Mouse (Mus musculus): ENCODE measurements around the gene Sass6. TPM values are rescaled to one million over a fixed set of nuclear protein-coding genes. Genes with fewer than 3 reads are reported as not detected.

The Sass6 gene
- polyA plus RNA-seq, 2 experiments = 11.6 to 15.7 TPM

GRCm38 (mm10) chr3:116614295-116614892 is 19.6 kb downstream of the Sass6 start, which contains the start of gene Trmt13:
Gene Trmt13, minus strand, starts transcription at chr3:116614587.
- ATAC-seq (ENCODE audit: low FRiP score, low read depth) = no peak
- Histone ChIP-seq H3K36me3 (ENCODE audit: control insufficient read depth, insufficient read depth, low read length) (peaks cover 40% of the 10 kb centered on the region), H3K4me2 (replicated peaks; ENCODE audit: low read depth, low read length, severe bottlenecking) (no peak within 1 kb of the TSS), H3K4me1 (ENCODE audit: control insufficient read depth, insufficient read depth, low read length) (no peaks in the 10 kb centered on the region), H3K9ac (ENCODE audit: low read depth, low read length, severe bottlenecking) (no peak within 1 kb of the TSS), H3K27ac (replicated peaks; ENCODE audit: low read depth, low read length) (no peak within 1 kb of the TSS), H3K9me3 (ENCODE audit: control insufficient read depth, low read length) (no peaks in the 10 kb centered on the region), H3K4me3 (replicated peaks; ENCODE audit: low read length) (no peak within 1 kb of the TSS), H3K27me3 (ENCODE audit: control insufficient read depth, insufficient read depth, low read length) (no peaks in the 10 kb centered on the region)
- DNase-seq (ENCODE audit: low spot score) = no peak
- TF ChIP-seq POLR2A (IDR thresholded peaks at IDR 0.05; ENCODE audit: borderline replicate concordance, extremely low read depth, insufficient read depth, insufficient read length) = no peak
- 89% methylated on average over 10 of the region's 10 CpGs for WGBS

- no peaks in the 10 kb centered on the region for H3K27me3 ChIP-seq (ENCODE audit: control insufficient read depth, insufficient read depth, low read length)
- H3K36me3 ChIP-seq (ENCODE audit: control insufficient read depth, insufficient read depth, low read length) = peaks cover 46% of the 10 kb centered on the region
- DNase-seq (ENCODE audit: low spot score) (no peak), ATAC-seq (ENCODE audit: low FRiP score, low read depth) (no peak)
- H3K9me3 ChIP-seq (ENCODE audit: control insufficient read depth, low read length) = no peaks in the 10 kb centered on the region
- WGBS = 88% methylated on average over 8 of the region's 8 CpGs
- no peaks in the 10 kb centered on the region for H3K4me1 ChIP-seq (ENCODE audit: control insufficient read depth, insufficient read depth, low read length)
- no peak overlapping the region for H3K27ac ChIP-seq (replicated peaks; ENCODE audit: low read depth, low read length)
- no peak for TF ChIP-seq POLR2A (IDR thresholded peaks at IDR 0.05; ENCODE audit: borderline replicate concordance, extremely low read depth, insufficient read depth, insufficient read length)
- H3K9ac ChIP-seq (ENCODE audit: low read depth, low read length, severe bottlenecking) = no peak overlapping the region
- H3K4me3 ChIP-seq (replicated peaks; ENCODE audit: low read length) = no peak overlapping the region
- H3K4me2 ChIP-seq (replicated peaks; ENCODE audit: low read depth, low read length, severe bottlenecking) = no peak overlapping the region
Observed at GRCm38 (mm10) chr3:116615318-116616068, 20.7 kb downstream of the Sass6 start.

DNA sequence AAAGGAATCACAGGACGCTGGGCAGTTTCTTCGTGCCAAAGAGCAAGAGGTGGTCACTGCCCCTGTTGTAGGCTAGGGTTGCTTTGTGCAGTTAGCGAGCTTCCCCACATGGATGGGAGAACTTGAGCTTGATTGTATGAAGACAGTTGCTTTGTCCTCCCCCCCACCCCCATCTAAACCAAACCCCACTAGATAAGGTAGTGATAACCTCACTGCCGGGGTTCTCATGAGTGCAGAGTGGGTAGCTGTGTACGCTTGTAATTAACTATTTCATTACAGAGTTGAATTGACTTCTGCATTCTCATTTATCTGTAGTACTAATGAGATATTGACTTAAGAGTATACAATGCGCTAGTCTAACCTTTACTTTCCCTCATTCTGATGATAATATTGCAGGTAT is 24.1 kb downstream of the Sass6 start:
- Histone ChIP-seq H3K27ac (replicated peaks; ENCODE audit: low read depth, low read length) (no peak overlapping the region), H3K4me2 (replicated peaks; ENCODE audit: low read depth, low read length, severe bottlenecking) (no peak overlapping the region), H3K36me3 (ENCODE audit: control insufficient read depth, insufficient read depth, low read length) (peaks cover 50% of the 10 kb centered on the region), H3K4me1 (ENCODE audit: control insufficient read depth, insufficient read depth, low read length) (no peaks in the 10 kb centered on the region), H3K9ac (ENCODE audit: low read depth, low read length, severe bottlenecking) (no peak overlapping the region), H3K27me3 (ENCODE audit: control insufficient read depth, insufficient read depth, low read length) (no peaks in the 10 kb centered on the region), H3K4me3 (replicated peaks; ENCODE audit: low read length) (no peak overlapping the region), H3K9me3 (ENCODE audit: control insufficient read depth, low read length) (no peaks in the 10 kb centered on the region)
- TF ChIP-seq POLR2A (IDR thresholded peaks at IDR 0.05; ENCODE audit: borderline replicate concordance, extremely low read depth, insufficient read depth, insufficient read length) = no peak
- no peak for DNase-seq (ENCODE audit: low spot score)
- ATAC-seq (ENCODE audit: low FRiP score, low read depth) = no peak
- WGBS = 90% methylated on average over 6 of the region's 6 CpGs

GRCm38 (mm10) chr3:116620636-116621370 is 26.0 kb downstream of the Sass6 start:
- peaks cover 37% of the 10 kb centered on the region for H3K36me3 ChIP-seq (ENCODE audit: control insufficient read depth, insufficient read depth, low read length)
- H3K4me2 ChIP-seq (replicated peaks; ENCODE audit: low read depth, low read length, severe bottlenecking) = no peak overlapping the region
- WGBS = 95% methylated on average over 7 of the region's 7 CpGs
- DNase-seq (ENCODE audit: low spot score) = no peak
- no peaks in the 10 kb centered on the region for H3K27me3 ChIP-seq (ENCODE audit: control insufficient read depth, insufficient read depth, low read length)
- H3K4me1 ChIP-seq (ENCODE audit: control insufficient read depth, insufficient read depth, low read length) = no peaks in the 10 kb centered on the region
- H3K9me3 ChIP-seq (ENCODE audit: control insufficient read depth, low read length) = no peaks in the 10 kb centered on the region
- H3K4me3 ChIP-seq (replicated peaks; ENCODE audit: low read length) = no peak overlapping the region
- ATAC-seq (ENCODE audit: low FRiP score, low read depth) = no peak
- TF ChIP-seq POLR2A (IDR thresholded peaks at IDR 0.05; ENCODE audit: borderline replicate concordance, extremely low read depth, insufficient read depth, insufficient read length) = no peak
- H3K9ac ChIP-seq (ENCODE audit: low read depth, low read length, severe bottlenecking) = no peak overlapping the region
- H3K27ac ChIP-seq (replicated peaks; ENCODE audit: low read depth, low read length) = no peak overlapping the region

DNA sequence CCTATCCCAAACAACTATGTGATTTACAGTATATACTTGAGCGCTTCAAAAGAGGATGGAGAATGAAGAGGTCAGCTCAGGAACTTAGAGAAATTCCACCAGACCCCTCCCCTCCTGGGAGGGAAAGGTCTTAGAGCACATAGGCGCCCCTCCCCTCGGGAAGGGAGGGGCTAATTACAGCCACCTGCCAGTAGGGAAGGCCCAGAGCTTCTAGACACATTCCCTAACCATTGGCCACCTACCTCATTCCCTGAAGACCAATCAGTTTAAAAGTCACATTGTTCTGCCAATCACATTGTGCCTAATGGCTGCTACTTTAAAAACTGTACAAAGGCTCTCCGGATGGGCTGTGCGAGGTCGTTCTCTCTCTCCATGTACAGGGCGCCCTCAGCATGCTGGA is 27.9 kb downstream of the Sass6 start:
- H3K4me3 ChIP-seq (replicated peaks; ENCODE audit: low read length) = no peak overlapping the region
- H3K27ac ChIP-seq (replicated peaks; ENCODE audit: low read depth, low read length) = no peak overlapping the region
- no peak for TF ChIP-seq POLR2A (IDR thresholded peaks at IDR 0.05; ENCODE audit: borderline replicate concordance, extremely low read depth, insufficient read depth, insufficient read length)
- ATAC-seq (ENCODE audit: low FRiP score, low read depth) = no peak
- H3K4me1 ChIP-seq (ENCODE audit: control insufficient read depth, insufficient read depth, low read length) = no peaks in the 10 kb centered on the region
- peaks cover 34% of the 10 kb centered on the region for H3K36me3 ChIP-seq (ENCODE audit: control insufficient read depth, insufficient read depth, low read length)
- WGBS = 94% methylated on average over 7 of the region's 7 CpGs
- no peak for DNase-seq (ENCODE audit: low spot score)
- no peak overlapping the region for H3K4me2 ChIP-seq (replicated peaks; ENCODE audit: low read depth, low read length, severe bottlenecking)
- H3K9me3 ChIP-seq (ENCODE audit: control insufficient read depth, low read length) = no peaks in the 10 kb centered on the region
- H3K27me3 ChIP-seq (ENCODE audit: control insufficient read depth, insufficient read depth, low read length) = no peaks in the 10 kb centered on the region
- H3K9ac ChIP-seq (ENCODE audit: low read depth, low read length, severe bottlenecking) = no peak overlapping the region
